Mouse (Mus musculus) forebrain, postnatal 0 days (tissue): ENCODE results near the gene Chrnb2. TPM values are rescaled to one million over a fixed set of nuclear protein-coding genes. Genes with fewer than 3 reads are reported as not detected.

Experiments used
- ATAC-seq: fragments of 200-750 bp; cut with Nextera tagmentation; 2 replicates; pipeline ENCODE4 v1.8.0; 2017; ENCODE audit warnings: mild to moderate bottlenecking, moderate library complexity
- DNase-seq: peaks from one replicate; pipeline ENCODE4 v3.0.0-alpha.2; 2015
- H3K27ac ChIP-seq: fragments of 300-500 bp; sonication (generic); 2 replicates; pipeline ENCODE4 v1.5.1; 2014; ENCODE audit warnings: low read depth, mild to moderate bottlenecking, antibody characterized with exemption, low read length, moderate library complexity, mixed read lengths
- H3K27me3 ChIP-seq: fragments of 300-500 bp; sonication (generic); 2 replicates; pipeline ENCODE4 v1.6.1; 2014; ENCODE audit warnings: mild to moderate bottlenecking, low read length, mixed read lengths; ENCODE audit not compliant: insufficient read depth
- H3K36me3 ChIP-seq: fragments of 300-500 bp; sonication (generic); 2 replicates; pipeline ENCODE4 v1.6.1; 2014; ENCODE audit warnings: mild to moderate bottlenecking, moderate library complexity; ENCODE audit not compliant: insufficient read depth
- H3K4me1 ChIP-seq: fragments of 300-500 bp; sonication (generic); 2 replicates; pipeline ENCODE4 v1.6.1; 2014; ENCODE audit warnings: antibody characterized with exemption; ENCODE audit not compliant: insufficient read depth
- H3K4me2 ChIP-seq: fragments of 300-500 bp; sonication (generic); 2 replicates; pipeline ENCODE4 v1.6.1; 2014; ENCODE audit warnings: low read depth, mild to moderate bottlenecking, moderate library complexity
- H3K4me3 ChIP-seq: fragments of 300-500 bp; sonication (generic); 2 replicates; pipeline ENCODE4 v1.5.1; 2014; ENCODE audit warnings: low read depth, low read length, mixed read lengths
- H3K9ac ChIP-seq: fragments of 300-500 bp; sonication (generic); 2 replicates; pipeline ENCODE4 v1.6.1; 2014; ENCODE audit warnings: mild to moderate bottlenecking
- H3K9me3 ChIP-seq: fragments of 300-500 bp; sonication (generic); 2 replicates; pipeline ENCODE4 v1.6.1; 2016; ENCODE audit warnings: low read length
- CTCF ChIP-seq: sonication (generic); IDR thresholded peaks from 2 replicates; pipeline ENCODE4 v1.5.1; 2016; ENCODE audit warnings: antibody characterized with exemption, control low read depth, low read depth
- WGBS: fragments of 180-500 bp; shearing (Covaris S2); extraction: QIAGEN DNeasy Blood & Tissue Kit; methylation state at CpG from one replicate; pipeline ENCODE4 v1.1.7; 2014; 5-methylcytosine and 5-hydroxymethylcytosine counted together
- polyA plus RNA-seq: library from polyadenylated mRNA; unstranded; fragments of >200 nt; fragmentation: Nextera tagmentation; extraction: Ambion mirVana; gene quantifications from 2 replicates; pipeline ENCODE4 v1.2.1, GENCODE M21; 2015
- total RNA-seq: library from RNA; depleted of rRNA; stranded (reverse); fragments of >200 nt; gene quantifications from 2 replicates; pipeline ENCODE4 v1.2.3, GENCODE M21; 2014

Gene Chrnb2
- total and polyA plus RNA-seq, 2 experiments from 2014 or later: 17.3 to 41.9 TPM

- Histone ChIP-seq H3K9ac (no peak overlapping the region), H3K4me2 (no peak overlapping the region), H3K9me3 (no peaks in the 10 kb centered on the region), H3K27me3 (no peaks in the 10 kb centered on the region), H3K36me3 (peaks cover 70% of the 10 kb centered on the region), H3K4me3 (no peak overlapping the region), H3K4me1 (no peaks in the 10 kb centered on the region), H3K27ac (no peak overlapping the region)
- DNase-seq: no peak
- no peak for ATAC-seq
- 87% methylated on average over 5 of the region's 5 CpGs for WGBS
- no peak for TF ChIP-seq CTCF
Measured at GRCm38 (mm10) chr3:89781640-89782039, 17.2 kb upstream of the Chrnb2 start.

- no peak for TF ChIP-seq CTCF
- H3K27ac ChIP-seq: no peak overlapping the region
- H3K9me3 ChIP-seq: no peaks in the 10 kb centered on the region
- H3K4me3 ChIP-seq: no peak overlapping the region
- H3K4me1 ChIP-seq: peaks cover 4% of the 10 kb centered on the region
- no peak for ATAC-seq
- no peak for DNase-seq
- no peak overlapping the region for H3K9ac ChIP-seq
- H3K4me2 ChIP-seq: no peak overlapping the region
- no peaks in the 10 kb centered on the region for H3K27me3 ChIP-seq
- WGBS: 87% methylated on average over 4 of the region's 4 CpGs
- peaks cover 77% of the 10 kb centered on the region for H3K36me3 ChIP-seq
Measured at GRCm38 (mm10) chr3:89780102-89780501, 15.7 kb upstream of the Chrnb2 start.

- H3K36me3 ChIP-seq: peaks cover 48% of the 10 kb centered on the region
- no peak overlapping the region for H3K9ac ChIP-seq
- no peak overlapping the region for H3K27ac ChIP-seq
- H3K27me3 ChIP-seq: no peaks in the 10 kb centered on the region
- no peak for ATAC-seq
- TF ChIP-seq CTCF: no peak
- 86% methylated on average over 4 of the region's 4 CpGs for WGBS
- H3K4me1 ChIP-seq: peaks cover 25% of the 10 kb centered on the region
- DNase-seq: no peak
- H3K9me3 ChIP-seq: no peaks in the 10 kb centered on the region
- H3K4me3 ChIP-seq: no peak overlapping the region
- H3K4me2 ChIP-seq: no peak overlapping the region
Measured at GRCm38 (mm10) chr3:89776001-89776400, 11.6 kb upstream of the Chrnb2 start.

- no peaks in the 10 kb centered on the region for H3K27me3 ChIP-seq
- peak overlapping the region; percentile 92; the same call in 1 of the 2 replicates for H3K27ac ChIP-seq
- WGBS: 46% methylated on average over 15 of the region's 15 CpGs
- H3K9ac ChIP-seq: peak overlapping the region; percentile 91
- peak overlapping the region; percentile 66 for H3K4me2 ChIP-seq
- H3K4me3 ChIP-seq: peak overlapping the region; percentile 80
- ATAC-seq (no peak), DNase-seq (no peak)
- peaks cover 32% of the 10 kb centered on the region for H3K36me3 ChIP-seq
- H3K9me3 ChIP-seq: no peaks in the 10 kb centered on the region
- no peak for TF ChIP-seq CTCF
- peaks cover 25% of the 10 kb centered on the region for H3K4me1 ChIP-seq
Measured at GRCm38 (mm10) chr3:89774236-89774960, 10.0 kb upstream of the Chrnb2 start.

GRCm38 (mm10) chr3:89773740-89774211, 9.3 kb upstream of the Chrnb2 start:
- peaks cover 25% of the 10 kb centered on the region for H3K4me1 ChIP-seq
- ATAC-seq: no peak; the same call in none of the 2 replicates
- DNase-seq: no peak
- peak overlapping the region; percentile 66 for H3K4me2 ChIP-seq
- WGBS: under 1% methylated on average over 29 of the region's 37 CpGs
- no peaks in the 10 kb centered on the region for H3K9me3 ChIP-seq
- peak overlapping the region; percentile 91 for H3K9ac ChIP-seq
- TF ChIP-seq CTCF: no peak
- H3K36me3 ChIP-seq: peaks cover 30% of the 10 kb centered on the region
- peak overlapping the region; percentile 92 for H3K27ac ChIP-seq
- H3K27me3 ChIP-seq: no peaks in the 10 kb centered on the region
- H3K4me3 ChIP-seq: peak overlapping the region; percentile 80

- ATAC-seq (peak; percentile 97), DNase-seq (peak; percentile 99)
- H3K4me2 ChIP-seq: peak within 1 kb of the TSS; percentile 66
- H3K4me3 ChIP-seq: peak within 1 kb of the TSS; percentile 80
- no peak for TF ChIP-seq CTCF
- peaks cover 25% of the 10 kb centered on the region for H3K4me1 ChIP-seq
- no peaks in the 10 kb centered on the region for H3K9me3 ChIP-seq
- peak within 1 kb of the TSS; percentile 91 for H3K9ac ChIP-seq
- H3K27ac ChIP-seq: peak within 1 kb of the TSS; percentile 92
- H3K27me3 ChIP-seq: no peaks in the 10 kb centered on the region
- 1% methylated on average over 73 of the region's 90 CpGs for WGBS
- peaks cover 25% of the 10 kb centered on the region for H3K36me3 ChIP-seq
Measured at GRCm38 (mm10) chr3:89772968-89773709, 8.7 kb upstream of the Chrnb2 start, which contains the start of gene Ube2q1. Gene Ube2q1 (plus strand): TSS chr3:89773616.

- Histone ChIP-seq H3K27ac (peak overlapping the region; percentile 92), H3K4me1 (peaks cover 25% of the 10 kb centered on the region), H3K36me3 (peaks cover 20% of the 10 kb centered on the region), H3K4me2 (peak overlapping the region; percentile 66), H3K4me3 (peak overlapping the region; percentile 80), H3K27me3 (no peaks in the 10 kb centered on the region), H3K9me3 (no peaks in the 10 kb centered on the region), H3K9ac (peak overlapping the region; percentile 91)
- DNase-seq: peak; percentile 95
- TF ChIP-seq CTCF: peak; percentile 99
- ATAC-seq: peak; percentile 67
- under 1% methylated on average over 17 of the region's 17 CpGs for WGBS
Measured at GRCm38 (mm10) chr3:89772588-89772967, 8.1 kb upstream of the Chrnb2 start.
